Mouse (Mus musculus) heart, postnatal 0 days (tissue): ENCODE data around the gene Orai3. TPM values are rescaled to one million over a fixed set of nuclear protein-coding genes. Genes with fewer than 3 reads are reported as not detected.
A peak's percentile ranks its signal among the peaks of the same experiment; 100 is the strongest.

Experiments used
- ATAC-seq: fragments of 200-750 bp; cut with Nextera tagmentation; 2 replicates; pipeline ENCODE4 v1.8.0; 2017; ENCODE audit warnings: low read depth, moderate number of reproducible peaks, moderate library complexity; ENCODE audit not compliant: insufficient read depth
- DNase-seq: peaks from one replicate; pipeline ENCODE4 v3.0.0-alpha.2; 2016; ENCODE audit warnings: low spot score
- H3K27ac ChIP-seq: fragments of 300-500 bp; sonication (generic); 2 replicates; pipeline ENCODE4 v1.5.1; 2014; ENCODE audit warnings: low read depth, mild to moderate bottlenecking
- H3K27me3 ChIP-seq: fragments of 300-500 bp; sonication (generic); 2 replicates; pipeline ENCODE4 v1.6.1; 2014; ENCODE audit warnings: low read length, mixed read lengths; ENCODE audit not compliant: control insufficient read depth, insufficient read depth
- H3K36me3 ChIP-seq: fragments of 300-500 bp; sonication (generic); replicated peaks from 2 replicates; pipeline ENCODE4 v1.6.1; 2014; ENCODE audit warnings: low read length, mixed read lengths; ENCODE audit not compliant: control insufficient read depth, insufficient read depth
- H3K4me1 ChIP-seq: fragments of 300-500 bp; sonication (generic); 2 replicates; pipeline ENCODE4 v1.6.1; 2014; ENCODE audit warnings: antibody characterized with exemption; ENCODE audit not compliant: control insufficient read depth, insufficient read depth
- H3K4me2 ChIP-seq: fragments of 300-500 bp; sonication (generic); 2 replicates; pipeline ENCODE4 v1.6.1; 2014; ENCODE audit warnings: low read depth, mild to moderate bottlenecking, low read length, moderate library complexity
- H3K4me3 ChIP-seq: fragments of 300-500 bp; sonication (generic); 2 replicates; pipeline ENCODE4 v1.5.1; 2014; ENCODE audit warnings: low read depth, low read length
- H3K9ac ChIP-seq: fragments of 300-500 bp; sonication (generic); replicated peaks from 2 replicates; pipeline ENCODE4 v1.6.1; 2014; ENCODE audit warnings: low read depth, low read length, mixed read lengths
- H3K9me3 ChIP-seq: fragments of 300-500 bp; sonication (generic); replicated peaks from 2 replicates; pipeline ENCODE4 v1.6.1; 2016; ENCODE audit warnings: low read length; ENCODE audit not compliant: control insufficient read depth
- CTCF ChIP-seq: IDR thresholded peaks from 2 replicates; pipeline ENCODE4 v1.5.1; 2016; ENCODE audit warnings: antibody characterized with exemption, control low read depth, low read depth
- EP300 ChIP-seq: IDR thresholded peaks from 2 replicates; pipeline ENCODE4 v1.6.1; 2016; ENCODE audit warnings: antibody characterized with exemption, low read depth
- WGBS: fragments of 180-500 bp; shearing (Covaris S2); extraction: QIAGEN DNeasy Blood & Tissue Kit; methylation state at CpG from one replicate; pipeline ENCODE4 v1.1.7; 2014; 5-methylcytosine and 5-hydroxymethylcytosine counted together
- polyA plus RNA-seq: library from polyadenylated mRNA; unstranded; fragments of >200 nt; fragmentation: Nextera tagmentation; extraction: Ambion mirVana; gene quantifications from 2 replicates; pipeline ENCODE4 v1.2.1, GENCODE M21; 2015
- total RNA-seq: library from RNA; depleted of rRNA; stranded (reverse); fragments of >200 nt; gene quantifications from 2 replicates; pipeline ENCODE4 v1.2.3, GENCODE M21; 2014; ENCODE audit warnings: low replicate concordance

Orai3 gene
- total and polyA plus RNA-seq, 2 experiments from 2014 or later: 17.3 to 31.8 TPM

DNA sequence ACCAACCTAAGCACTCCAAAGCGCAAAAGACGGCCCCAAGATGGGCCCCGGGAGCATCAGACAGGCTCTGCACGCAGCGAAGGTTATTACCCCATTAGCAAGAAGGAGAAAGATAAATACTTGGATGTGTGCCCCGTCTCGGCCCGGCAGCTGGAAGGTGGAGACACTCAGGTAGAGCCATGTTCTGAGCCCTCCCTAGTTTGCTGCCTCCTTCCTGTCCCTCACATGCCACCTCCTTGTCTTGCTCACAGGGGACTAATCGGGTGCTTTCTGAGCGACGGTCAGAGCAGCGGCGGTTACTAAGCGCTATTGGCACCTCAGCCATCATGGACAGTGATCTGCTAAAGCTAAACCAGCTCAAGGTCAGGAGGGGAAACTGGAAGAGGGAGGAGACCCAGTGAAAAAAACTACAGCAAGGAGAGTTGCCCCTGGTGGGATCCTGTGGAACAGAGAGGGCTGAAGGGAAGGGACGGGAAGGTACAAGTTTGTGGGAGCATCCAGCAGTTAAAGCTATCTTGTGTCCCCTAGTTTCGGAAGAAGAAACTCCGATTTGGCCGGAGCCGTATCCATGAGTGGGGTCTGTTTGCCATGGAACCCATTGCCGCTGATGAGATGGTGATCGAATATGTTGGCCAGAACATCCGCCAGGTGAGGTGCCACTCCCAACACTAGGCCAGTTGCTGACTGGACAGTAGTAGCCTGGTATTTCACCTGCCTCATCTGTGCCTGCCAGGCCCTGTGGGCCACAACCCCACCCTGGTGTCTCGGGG, 27.6 kb downstream of the Orai3 start:
- Histone ChIP-seq H3K4me1 (peaks cover 8% of the 10 kb centered on the region), H3K27me3 (no peaks in the 10 kb centered on the region), H3K9me3 (no peaks in the 10 kb centered on the region), H3K4me3 (no peak overlapping the region), H3K9ac (no peak overlapping the region), H3K27ac (no peak overlapping the region), H3K4me2 (no peak overlapping the region), H3K36me3 (peaks cover 74% of the 10 kb centered on the region)
- WGBS: 89% methylated on average over 23 of the region's 23 CpGs
- TF ChIP-seq CTCF (no peak), EP300 (no peak)
- ATAC-seq: no peak
- no peak for DNase-seq

DNA sequence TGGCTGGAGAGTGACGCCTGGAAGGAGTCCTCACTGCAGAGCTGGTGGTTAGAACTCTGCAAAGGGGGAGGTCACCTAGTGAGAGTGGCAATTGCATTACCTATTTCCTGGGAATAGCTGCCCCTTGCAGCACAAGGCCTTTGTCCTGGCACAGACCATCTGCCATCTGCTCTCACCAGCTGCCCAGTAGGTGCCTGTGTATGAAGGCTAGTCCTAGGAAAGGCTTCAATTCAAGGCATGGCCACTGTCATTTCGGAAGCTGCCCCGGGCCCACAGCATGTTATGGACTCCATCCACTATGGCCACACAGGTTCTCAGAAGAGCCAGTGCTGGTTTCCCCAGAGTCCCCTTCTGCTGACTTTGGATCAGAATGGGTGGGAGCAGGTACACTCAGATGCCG, 29.0 kb downstream of the Orai3 start:
- H3K36me3 ChIP-seq: peaks cover 61% of the 10 kb centered on the region
- H3K4me1 ChIP-seq: peaks cover 8% of the 10 kb centered on the region
- DNase-seq: no peak

DNA sequence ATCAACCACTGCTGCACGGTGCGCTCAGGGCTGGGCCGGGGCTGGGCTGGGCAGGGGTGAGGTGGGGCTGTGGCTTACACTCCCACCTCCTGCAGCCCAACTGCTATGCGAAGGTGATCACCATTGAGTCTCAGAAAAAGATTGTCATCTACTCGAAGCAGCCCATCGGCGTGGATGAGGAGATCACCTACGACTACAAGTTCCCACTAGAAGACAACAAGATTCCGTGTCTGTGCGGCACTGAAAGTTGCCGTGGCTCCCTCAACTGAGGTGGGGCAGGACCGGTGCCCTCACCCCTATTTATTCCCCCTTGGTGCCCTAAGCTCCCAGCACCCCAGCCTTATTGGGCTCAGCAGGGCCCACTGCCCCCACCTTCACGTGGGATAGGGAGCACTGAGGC, 29.6 kb downstream of the Orai3 start:
- no peaks in the 10 kb centered on the region for H3K9me3 ChIP-seq
- ATAC-seq (no peak), DNase-seq (no peak)
- H3K27ac ChIP-seq: no peak overlapping the region
- no peak overlapping the region for H3K4me3 ChIP-seq
- no peak for TF ChIP-seq EP300
- TF ChIP-seq CTCF: no peak
- peaks cover 8% of the 10 kb centered on the region for H3K4me1 ChIP-seq
- peaks cover 55% of the 10 kb centered on the region for H3K36me3 ChIP-seq
- H3K9ac ChIP-seq: no peak overlapping the region
- 89% methylated on average over 13 of the region's 13 CpGs for WGBS
- H3K27me3 ChIP-seq: no peaks in the 10 kb centered on the region
- no peak overlapping the region for H3K4me2 ChIP-seq

More for the DNA sequence above, 29.0 kb downstream of the Orai3 start:
- Histone ChIP-seq H3K4me3 (no peak overlapping the region), H3K9me3 (no peaks in the 10 kb centered on the region), H3K9ac (no peak overlapping the region), H3K27ac (no peak overlapping the region), H3K27me3 (no peaks in the 10 kb centered on the region), H3K4me2 (no peak overlapping the region)
- no peak for TF ChIP-seq CTCF
- no peak for TF ChIP-seq EP300
- no peak for ATAC-seq
- WGBS: 89% methylated on average over 4 of the region's 4 CpGs

DNA sequence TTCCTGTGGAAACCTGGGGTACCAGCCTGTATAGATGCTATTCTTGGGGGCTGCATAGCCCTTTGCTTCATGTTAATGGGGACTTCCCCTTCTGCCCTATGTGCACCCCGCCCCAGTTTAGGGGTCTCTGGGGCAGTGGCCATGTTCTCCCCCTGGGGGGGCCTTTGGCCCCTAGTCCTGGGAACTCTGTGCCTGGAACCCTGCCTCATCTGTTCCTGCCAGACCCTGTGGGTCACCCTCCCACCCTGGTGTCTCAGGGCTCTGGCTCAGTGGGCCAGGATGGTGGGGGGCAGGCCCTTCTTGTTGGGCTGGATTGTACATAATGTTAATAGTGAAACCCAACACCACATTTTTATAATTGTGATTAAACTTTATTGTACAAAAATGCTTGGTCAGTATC, 30.1 kb downstream of the Orai3 start:
- 100% methylated on average over 1 of the region's 1 CpGs for WGBS
- ATAC-seq (no peak), DNase-seq (no peak)
- H3K4me2 ChIP-seq: no peak overlapping the region
- H3K27ac ChIP-seq: no peak overlapping the region
- no peaks in the 10 kb centered on the region for H3K27me3 ChIP-seq
- no peak overlapping the region for H3K4me3 ChIP-seq
- no peaks in the 10 kb centered on the region for H3K9me3 ChIP-seq
- no peak overlapping the region for H3K9ac ChIP-seq
- peaks cover 8% of the 10 kb centered on the region for H3K4me1 ChIP-seq
- no peak for TF ChIP-seq CTCF
- no peak for TF ChIP-seq EP300
- peaks cover 50% of the 10 kb centered on the region for H3K36me3 ChIP-seq

DNA sequence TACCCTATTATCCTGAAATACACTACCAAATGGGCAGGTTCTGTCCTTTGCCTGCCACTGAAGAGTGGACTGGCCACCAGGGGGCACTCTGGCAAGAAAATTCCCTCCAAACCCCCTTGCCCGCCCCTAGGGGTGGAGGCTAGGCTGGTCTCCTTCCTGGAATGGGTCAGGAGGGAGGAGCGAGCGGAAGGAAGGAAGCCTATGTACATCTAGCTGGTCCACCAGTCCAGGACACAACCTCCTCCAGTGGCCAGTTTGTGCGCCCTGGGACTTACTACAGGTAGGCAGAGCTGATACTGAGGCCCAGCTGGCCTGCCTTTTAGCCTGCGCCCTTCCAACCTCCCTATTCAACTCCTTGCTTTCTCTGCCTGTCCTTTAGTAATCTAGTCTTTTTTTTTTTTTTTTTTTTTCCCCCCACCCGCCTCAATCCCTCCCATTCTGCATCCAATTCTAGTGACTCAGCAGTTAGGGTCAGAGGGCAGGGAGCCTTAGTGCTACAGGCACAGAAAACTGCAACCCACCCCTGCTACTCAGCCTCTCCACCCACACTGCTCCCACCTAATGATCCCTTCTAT, 30.9 kb downstream of the Orai3 start, which contains the start of gene Hsd3b7:
Gene Hsd3b7 (plus strand): TSS at position 170 of the 575 bp plus-strand sequence.
- Histone ChIP-seq H3K9me3 (no peaks in the 10 kb centered on the region), H3K36me3 (peaks cover 42% of the 10 kb centered on the region), H3K27me3 (no peaks in the 10 kb centered on the region), H3K4me1 (peaks cover 8% of the 10 kb centered on the region), H3K4me3 (peak within 1 kb of the TSS; percentile 35), H3K4me2 (peak within 1 kb of the TSS; percentile 60), H3K9ac (peak within 1 kb of the TSS; percentile 34; the same call in 1 of the 2 replicates), H3K27ac (peak within 1 kb of the TSS; percentile 41; the same call in 1 of the 2 replicates)
- ATAC-seq: peak; percentile 93
- TF ChIP-seq CTCF (peak; percentile 99), EP300 (0 out of 2 replicates have a peak, but pooled peaks have one; percentile 43)
- peak; percentile 91 for DNase-seq
- 27% methylated on average over 6 of the region's 6 CpGs for WGBS
